Mouse (Mus musculus): ENCODE results near the gene Ddx19a. TPM values are rescaled to one million over a fixed set of nuclear protein-coding genes. Genes with fewer than 3 reads are reported as not detected.
"Not testable (repeated sequence)": the region's sequence is repeated elsewhere in the genome, so short reads cannot be mapped to it uniquely, and the experiment has no call there.

The Ddx19a gene
- 10 to 100 TPM; 33.5 to 34.6 TPM for total RNA-seq (2021)
- long read RNA-seq, experiment 1, transcript Ddx19a-201 (12 exons, 2,547 nt), result major isoform, 24 of 35 reads
- long read RNA-seq, experiment 1, partial matches to known transcripts, result 9 of 35 reads
- long read RNA-seq, experiment 1, other reads (novel, unspliced or antisense), result 2 of 35 reads
- long read RNA-seq, experiment 2, transcript Ddx19a-201 (12 exons, 2,547 nt), result major isoform, 14 of 22 reads
- long read RNA-seq, experiment 2, partial matches to known transcripts, result 6 of 22 reads
- long read RNA-seq, experiment 2, other reads (novel, unspliced or antisense), result 2 of 22 reads

DNA sequence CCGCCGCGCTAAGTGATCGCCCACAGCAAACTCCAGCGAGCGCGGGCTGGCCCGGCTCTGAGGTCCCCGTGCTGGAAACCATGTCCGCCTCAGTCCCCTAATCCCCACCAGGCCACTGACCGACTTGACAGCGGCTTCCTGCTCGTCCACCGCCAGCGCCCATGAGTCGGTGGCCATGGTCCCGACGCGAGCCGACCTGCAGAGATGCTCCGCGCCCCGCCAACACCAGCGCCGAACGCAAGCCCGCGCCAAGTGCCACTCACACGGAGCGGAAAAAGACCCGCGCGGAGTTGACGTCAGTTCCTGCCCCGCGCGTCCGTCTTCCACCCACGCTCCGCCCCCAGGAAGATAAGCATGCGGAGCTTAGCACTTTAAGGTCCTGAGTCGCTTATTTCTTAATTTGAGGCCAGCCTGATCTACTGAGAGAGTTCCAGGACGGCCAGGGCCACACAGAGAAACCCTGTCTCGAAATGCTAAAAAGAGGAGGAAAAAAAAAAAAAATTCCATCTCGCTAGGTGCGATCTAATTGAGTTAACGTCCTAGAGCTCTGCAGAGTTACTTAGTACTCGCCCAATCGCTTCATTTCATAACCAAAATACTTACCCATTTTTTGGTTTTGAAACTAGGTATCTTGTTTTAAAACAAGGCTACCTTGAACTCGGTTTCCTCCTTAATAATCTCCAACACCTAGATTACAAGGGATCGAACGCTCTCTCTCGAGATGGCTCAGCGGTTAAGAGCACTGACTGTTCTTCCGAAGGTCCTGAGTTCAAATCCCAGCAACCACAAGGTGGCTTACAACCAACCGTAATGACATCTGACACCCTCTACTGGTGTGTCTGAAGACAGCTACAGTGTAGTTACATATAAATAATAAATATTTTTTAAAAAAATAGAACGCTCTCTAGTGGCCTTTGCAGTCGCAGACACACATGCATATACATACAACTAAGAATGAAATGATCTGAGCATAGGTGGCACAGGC is at the start of gene Ddx19a:
Gene Ddx19a (minus strand): TSS at position 254 of the 985 bp plus-strand sequence.
- intact Hi-C loops (cut with DNase I), result no loop called here
- DNase-seq, result peak; percentile 86 to 90

DNA sequence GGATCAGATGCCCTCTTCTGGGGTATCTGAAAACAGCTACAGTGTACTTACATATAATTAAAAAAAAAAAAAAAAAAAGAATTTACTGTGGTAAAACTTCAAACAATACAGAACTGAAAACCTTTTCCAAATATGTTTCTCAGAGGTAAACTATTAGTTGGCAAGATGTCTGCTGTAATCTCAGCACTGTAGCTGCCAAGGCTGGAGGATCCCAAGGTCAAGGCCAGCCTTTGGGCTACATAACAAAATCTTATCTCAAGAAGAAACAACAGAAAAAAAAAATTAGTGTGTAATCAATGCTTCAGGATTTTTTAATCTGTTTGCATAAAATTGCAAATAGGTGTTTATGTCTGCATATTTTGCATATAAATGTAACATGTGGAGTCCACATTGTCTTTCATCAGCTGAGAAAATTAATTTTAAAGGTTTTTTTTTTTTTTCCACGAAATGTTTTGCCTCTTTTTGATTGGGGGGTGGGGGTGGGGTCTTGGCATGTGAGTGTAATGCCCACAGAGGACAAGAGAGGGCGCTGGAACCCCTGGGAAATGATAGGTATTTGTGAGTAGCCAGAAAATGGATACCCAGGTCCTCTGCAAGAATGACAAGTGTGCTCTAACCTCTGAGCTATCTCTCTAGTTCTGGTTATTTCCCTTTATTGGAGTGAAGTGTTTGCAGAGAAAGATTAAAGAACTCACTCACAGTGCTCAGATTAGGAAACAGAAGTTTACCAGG is 46.6 kb upstream of the Ddx19a start:
- DNase-seq, result no peak
- intact Hi-C loops (cut with DNase I), result no loop called here

DNA sequence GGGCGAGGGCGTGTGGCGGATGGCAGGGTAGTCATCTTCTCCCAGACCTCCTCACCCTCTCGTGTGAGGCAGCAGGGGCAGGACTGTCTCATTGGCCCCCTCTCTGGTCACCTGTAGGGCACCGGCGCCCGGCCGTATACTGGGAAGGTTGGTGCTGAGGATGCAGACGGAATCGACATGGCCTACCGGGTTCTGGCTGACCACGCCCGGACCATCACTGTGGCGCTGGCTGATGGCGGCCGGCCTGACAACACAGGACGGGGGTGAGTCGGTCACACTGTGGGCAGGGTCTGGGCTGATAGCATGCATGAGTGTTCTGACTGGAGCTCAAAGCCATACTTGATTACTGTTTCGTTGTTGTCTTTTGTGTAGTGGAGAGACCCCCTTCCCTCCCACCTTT is 44.9 kb upstream of the Ddx19a start:
- intact Hi-C loops (cut with DNase I), result no loop called here
- DNase-seq, result no peak

DNA sequence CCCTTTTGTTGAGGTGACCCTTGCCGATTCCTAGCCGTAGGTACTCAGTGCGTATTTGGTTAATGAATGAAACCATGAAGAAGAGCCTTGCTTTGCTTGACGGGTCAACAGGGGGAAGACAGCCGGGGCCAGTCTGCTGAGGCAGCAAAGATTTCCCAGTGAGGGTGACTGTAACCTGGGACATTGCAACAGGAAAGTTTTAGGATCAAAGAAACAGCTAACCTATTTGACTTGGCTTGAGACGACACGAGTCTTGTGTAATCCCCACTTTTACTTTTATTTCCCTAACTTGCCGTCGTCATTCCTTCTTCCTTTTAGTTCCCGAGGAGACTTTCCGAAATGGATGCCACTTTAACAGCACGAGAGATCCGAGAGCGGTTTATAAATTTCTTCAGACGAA is 39.0 kb upstream of the Ddx19a start:
- DNase-seq, result no peak

DNA sequence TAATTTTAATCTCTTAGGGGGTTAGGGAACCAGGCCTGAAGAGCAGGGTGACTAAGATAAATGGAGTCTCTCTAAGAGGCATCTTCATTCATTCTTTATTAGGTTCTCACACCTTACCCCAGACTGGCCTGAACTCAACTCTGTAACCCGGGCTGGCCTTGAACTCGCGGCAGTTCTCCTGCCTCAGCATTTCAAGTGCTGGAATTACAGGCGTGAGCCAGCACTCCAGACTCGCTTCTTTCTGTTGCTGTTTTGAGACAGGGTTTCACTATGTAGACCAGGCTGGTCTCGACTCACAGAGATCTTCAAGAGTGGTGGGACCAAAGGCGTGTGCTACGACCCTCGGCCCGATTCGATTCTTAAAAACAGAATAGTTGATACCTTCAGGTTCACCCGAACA is 36.7 kb upstream of the Ddx19a start:
- intact Hi-C loops (cut with DNase I), result no loop called here
- DNase-seq, result peak in 1 of 2 experiments; percentile 27

More for the DNA sequence above, 39.0 kb upstream of the Ddx19a start:
- intact Hi-C loops (cut with DNase I), result no loop called here

DNA sequence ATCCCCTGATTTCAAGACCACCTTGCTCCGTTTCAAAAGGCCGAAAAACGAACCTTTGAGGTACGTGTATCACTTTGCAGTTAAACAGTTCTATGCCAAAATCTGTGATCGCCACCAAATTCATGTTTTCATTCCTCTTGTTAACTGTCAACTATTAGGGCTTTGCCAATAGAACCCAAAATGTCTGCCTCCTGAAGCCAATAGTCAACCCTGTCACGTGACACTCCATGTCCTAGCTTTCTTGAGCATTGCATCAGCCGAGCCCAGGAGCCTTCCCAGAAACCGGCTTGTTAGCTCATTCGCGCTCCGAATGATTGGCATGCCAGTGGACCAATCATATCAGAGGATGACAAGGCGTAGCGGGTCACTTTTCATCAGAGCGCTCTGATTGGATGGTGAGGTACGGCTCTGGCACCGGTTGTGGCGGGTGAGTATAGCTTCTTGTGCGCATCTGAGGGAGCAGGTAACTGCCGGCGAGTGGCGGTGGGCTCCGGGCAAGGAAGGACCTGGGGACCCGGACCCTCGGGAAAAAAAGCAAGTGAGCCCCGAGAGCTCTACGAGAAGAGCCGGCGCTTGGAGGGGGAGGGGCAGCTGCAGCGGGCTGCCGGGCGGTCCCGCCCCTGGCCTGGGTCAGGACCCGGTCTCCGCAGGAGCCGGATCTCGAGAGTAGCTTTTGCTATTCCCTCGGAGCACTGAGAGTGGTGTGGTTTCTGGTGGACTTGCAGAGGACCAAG is 36.0 kb upstream of the Ddx19a start:
- intact Hi-C loops (cut with DNase I), result no loop called here

DNA sequence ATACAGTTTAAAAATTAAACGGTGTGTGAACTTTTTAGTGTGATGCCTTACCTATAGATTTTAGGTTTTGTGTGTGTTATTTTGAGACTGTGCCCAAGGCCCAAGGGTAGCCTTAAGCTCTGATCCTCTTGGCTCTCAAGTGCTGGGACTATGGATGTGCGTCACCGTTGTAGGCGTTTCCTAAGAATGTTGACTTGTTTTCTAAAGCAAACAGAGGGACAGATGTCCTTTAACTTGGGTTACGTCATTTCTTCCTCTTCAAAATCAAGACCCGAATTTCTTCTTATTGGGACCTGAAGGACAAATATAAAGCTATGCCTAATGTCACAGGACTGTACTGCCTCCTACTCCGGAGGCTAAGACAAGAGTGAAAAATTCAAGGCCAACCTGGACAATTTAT is 35.3 kb upstream of the Ddx19a start, which contains the start of gene Aars:
Gene Aars (plus strand): TSS at position 229 of the 400 bp plus-strand sequence.
- DNase-seq, result no peak
- intact Hi-C loops (cut with DNase I), result no loop called here

More for the DNA sequence above, 36.0 kb upstream of the Ddx19a start:
- peak; percentile 94 to 97 for DNase-seq

DNA sequence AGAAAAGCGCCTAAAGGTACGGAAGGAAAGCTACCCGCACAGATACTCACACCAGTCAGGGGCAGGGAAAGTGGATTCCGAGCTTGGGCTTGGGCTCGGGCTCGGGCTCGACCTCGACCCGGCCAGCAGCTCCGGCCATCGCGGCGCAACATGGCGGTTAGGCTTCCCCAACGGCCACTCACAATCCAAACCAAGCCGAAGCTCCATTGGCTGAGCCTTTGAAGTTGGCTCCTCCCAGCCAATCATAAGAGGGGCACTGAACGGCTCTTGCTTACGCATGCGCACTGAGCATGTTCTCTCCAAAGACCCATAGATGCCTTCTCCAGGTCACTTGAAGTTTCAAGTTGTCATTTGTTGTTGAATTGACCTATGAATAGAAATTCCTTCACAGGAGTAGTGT is 34.0 kb upstream of the Ddx19a start, which contains the start of gene Ddx19b:
Gene Ddx19b (minus strand): TSS at position 180 of the 400 bp plus-strand sequence.
- no peak for DNase-seq
- intact Hi-C loops (cut with DNase I), result no loop called here

DNA sequence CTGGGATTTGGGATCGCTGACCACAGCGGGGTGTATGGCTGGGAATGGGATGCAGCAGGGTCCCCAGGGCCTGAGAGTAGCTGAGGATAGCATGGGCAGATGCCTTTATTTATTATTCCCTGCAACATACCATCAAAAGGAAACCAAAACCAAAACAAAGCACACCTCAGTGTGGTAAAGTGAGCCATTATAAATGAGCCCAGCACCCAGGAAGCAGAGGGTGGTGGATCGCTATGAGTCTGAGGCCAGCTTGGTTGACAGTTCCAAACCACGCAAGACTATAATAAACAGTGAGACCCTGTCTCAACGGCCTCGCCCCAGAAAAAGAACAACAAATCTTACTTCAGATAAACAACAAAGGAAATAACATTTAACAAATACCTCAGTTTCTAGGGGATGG is 32.4 kb upstream of the Ddx19a start:
- intact Hi-C loops (cut with DNase I), result no loop called here
- DNase-seq, result no peak

DNA sequence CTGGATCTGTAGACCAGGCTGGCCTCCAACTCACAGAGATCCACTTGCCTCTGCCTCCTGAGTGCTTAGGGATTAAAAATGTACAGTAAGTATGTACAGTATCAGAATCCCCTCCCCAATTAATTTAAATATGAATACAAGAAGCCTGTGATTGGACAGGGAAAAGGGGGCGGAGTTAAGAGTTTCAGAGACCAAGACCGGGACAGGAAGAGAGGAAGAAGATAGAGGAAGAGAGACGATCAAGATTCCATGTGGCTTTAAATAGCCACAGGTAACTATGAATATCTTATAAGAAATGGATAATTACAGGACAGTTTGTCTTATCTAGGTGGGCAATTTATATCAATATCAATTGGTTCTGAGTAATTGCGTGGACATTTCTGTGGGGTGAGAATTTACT is 32.0 kb upstream of the Ddx19a start:
- intact Hi-C loops (cut with DNase I), result no loop called here
- no peak for DNase-seq

DNA sequence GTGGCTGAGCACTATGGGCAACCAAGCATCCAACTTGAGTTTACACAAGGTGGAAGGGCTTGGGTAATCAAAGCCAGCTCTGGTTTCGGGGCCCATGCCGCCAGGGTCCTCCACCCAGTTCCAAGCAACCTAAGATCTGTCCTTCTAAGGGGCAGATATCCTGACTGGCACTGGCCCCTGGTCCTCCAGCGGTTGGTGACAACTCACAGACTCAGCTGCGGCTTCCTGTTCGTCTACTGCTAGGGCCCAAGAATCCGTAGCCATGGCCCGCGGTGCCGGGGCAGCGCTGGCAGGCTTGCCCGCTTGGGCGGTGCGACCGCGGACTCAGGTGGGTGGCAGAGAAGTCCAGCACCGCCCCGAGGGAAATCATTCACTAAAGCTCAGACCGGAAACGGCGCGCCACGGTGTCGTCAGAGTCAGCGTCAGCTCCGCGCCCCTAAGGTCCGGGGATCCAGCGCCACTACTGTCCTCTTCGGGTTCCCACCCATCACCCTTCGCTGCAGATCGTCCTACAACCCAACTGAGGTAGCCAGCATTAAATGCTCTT is 29.9 kb upstream of the Ddx19a start:
- intact Hi-C loops (cut with DNase I), result no loop called here

DNA sequence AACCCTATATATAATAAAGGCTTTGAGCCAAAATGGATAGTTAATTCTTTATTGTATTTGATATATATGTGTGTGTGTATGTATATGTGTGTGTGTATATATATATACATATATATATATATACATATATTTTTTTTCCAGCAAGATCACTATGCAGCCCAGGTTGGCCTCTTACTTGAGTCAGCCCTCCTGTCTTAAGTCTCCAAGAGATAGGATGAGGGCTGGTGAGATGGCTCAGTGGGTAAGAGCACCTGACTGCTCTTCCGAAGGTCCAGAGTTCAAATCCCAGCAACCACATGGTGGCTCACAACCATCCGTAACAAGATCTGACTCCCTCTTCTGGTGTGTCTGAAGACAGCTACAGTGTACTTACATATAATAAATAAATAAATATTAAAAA is 29.0 kb upstream of the Ddx19a start:
- intact Hi-C loops (cut with DNase I); DNase-seq: not testable (repeated sequence)

More for the DNA sequence above, 29.9 kb upstream of the Ddx19a start:
- DNase-seq, result peak; percentile 80 to 87

DNA sequence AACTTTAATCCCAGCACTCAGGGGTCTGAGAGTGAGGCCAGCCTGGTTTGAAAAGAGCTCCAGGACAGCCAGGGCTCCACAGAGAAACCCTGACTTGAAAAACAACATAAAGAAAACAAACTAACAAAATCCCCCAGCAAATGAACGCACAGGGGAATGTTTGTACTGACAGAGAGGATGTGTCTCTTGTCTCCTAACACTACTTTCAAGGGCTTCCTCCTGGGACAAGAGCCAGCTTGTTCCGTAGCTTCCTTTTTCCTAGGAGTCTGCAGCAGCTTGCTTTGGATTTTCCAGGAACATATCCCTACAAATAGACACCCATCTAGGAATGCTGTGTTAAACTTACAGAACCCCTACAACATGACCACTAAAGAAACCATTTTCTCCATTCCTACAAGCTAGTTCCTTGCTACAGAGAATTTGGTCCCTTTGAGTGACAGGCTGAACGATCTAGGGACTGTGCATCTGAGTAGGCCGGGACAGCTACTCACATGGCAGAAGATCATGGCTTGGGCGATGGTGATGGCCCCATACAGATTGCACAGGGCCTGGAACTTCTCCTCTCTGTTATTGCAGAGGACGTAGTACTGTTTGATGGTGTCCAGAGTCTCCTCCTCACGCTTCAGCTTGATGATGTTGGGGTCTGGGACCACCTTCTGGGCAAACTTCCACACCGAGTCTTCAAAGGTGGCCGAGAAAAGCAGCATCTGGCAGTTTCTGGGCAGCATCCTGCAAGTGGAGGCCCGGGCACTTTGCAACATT is 12.8 kb upstream of the Ddx19a start:
- intact Hi-C loops (cut with DNase I), result loop anchor here (2.0 kb wide), 1 partner anchor 32 kb away; no protein-coding TSS in a partner anchor
- DNase-seq, result not testable (repeated sequence)

DNA sequence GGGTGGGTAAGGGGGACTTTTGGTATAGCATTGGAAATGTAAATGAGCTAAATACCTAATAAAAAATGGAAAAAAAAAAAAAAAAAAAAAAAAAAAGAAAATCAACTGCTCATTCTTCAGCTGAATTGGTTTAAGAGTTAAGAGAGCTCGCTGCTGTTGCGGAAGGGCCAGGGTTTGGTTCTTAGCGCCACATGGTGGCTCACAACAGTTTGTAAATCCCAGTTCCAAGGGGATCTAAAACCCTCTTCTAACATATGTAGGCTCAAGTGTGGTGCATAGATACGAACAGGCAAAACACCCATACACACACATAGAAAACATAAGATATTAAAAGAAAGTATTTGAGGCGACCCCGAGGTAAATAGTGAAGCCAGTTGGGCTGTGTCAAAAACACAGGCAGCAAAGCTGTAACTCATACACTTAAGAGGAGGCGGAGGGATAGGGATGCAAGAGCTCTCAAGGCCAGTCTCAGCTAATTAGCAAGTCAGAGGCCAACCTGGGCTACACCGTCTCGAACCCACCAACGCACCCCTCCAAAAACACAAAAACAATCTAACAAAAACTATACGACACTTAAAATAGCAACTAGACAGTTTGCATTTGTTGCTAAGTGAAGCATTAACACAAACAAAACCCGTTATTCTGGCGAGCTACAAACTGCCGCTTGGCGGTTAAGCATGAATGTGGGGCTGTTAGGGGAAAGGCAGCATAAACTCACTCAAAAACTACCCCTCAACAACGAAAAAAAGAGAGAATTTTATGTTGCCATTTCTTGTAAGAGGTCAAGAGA is 764 bp downstream of the Ddx19a start:
- intact Hi-C loops (cut with DNase I), result no loop called here
- DNase-seq, result no peak

DNA sequence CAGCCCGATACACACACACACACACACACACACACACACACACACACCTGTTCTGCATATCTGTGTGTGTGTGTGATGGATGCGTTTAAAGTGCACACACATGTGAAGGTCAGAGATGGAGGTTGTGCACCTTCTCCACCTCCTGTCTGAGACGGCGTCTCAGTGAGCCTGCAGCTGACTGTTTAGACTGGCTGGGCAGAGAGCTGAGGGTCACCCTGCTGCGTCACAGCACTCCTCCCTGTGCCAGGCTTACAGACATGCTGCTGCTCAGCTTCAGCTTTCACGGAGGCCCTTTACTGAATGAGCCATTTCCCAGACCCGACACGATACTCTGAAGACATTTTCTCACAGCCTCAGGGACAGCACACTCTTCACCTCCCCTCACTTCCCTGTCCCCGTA is 7.6 kb downstream of the Ddx19a start:
- peak in 1 of 2 experiments; percentile 16 for DNase-seq
- intact Hi-C loops (cut with DNase I), result no loop called here

DNA sequence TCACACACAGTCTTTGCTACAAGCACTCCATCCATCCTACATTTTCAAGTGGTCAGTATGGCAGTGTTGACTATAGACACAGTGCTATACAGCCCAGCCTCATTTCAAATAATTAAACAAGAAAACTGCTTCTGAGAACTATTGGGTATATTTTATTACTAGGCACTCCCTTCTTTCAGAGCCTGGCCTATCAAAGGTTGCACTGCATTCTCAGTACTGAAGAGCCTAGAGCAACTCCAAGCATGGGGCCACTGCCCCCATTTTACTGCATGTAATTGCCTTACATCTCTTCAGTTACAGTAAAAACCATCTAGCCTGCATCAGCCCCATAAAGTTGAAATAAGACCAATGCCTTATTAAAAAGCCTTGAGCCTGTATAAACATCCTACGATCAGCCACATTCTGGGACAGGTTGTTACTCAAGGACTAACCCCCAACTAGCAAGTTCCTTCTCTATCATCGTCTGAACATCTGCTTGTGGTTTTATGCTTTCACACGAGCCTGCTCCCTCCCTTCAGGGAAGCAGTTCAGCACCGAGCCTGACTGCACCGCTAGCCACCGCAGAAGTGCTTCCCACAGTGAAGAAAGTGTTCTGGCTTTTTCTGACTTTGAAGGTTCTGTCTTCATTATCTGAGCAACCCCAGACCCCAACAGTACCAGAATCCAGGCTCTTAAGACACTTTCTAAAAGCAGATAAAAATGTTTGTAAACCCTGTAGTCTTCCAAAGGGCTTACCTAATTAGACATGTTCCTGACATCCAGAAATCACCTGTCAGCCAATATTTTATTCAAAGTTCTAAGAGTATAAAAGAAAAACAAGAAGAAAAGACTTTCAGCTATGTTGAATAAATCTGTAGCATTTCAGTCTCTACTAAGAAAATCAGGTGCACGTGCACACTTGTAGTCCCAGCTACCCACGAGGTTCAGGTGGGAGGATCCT is 9.5 kb downstream of the Ddx19a start:
- intact Hi-C loops (cut with DNase I), result no loop called here
- no peak for DNase-seq

DNA sequence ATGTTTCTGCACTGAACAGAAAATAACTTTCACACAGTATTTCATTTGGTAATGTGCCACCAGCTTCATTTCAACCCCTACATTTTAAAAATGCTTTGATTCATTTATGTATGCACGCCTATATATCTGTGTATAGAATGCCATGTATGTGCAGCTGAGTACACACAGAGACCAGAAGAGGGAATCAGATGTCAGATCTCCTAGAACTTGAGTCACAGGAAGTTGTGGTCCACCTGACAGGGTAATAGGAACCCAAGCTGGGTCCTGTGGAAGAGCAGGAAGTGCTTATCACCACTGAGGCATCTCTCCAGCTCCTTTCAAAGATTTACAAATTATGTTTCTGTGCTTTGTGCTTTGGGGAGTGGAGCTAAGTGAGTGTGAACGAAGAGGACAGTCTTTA is 16.3 kb downstream of the Ddx19a start:
- intact Hi-C loops (cut with DNase I), result loop anchor here (5.0 kb wide), 1 partner anchor 119 kb away; no protein-coding TSS in a partner anchor
- DNase-seq, result no peak
